Mouse (Mus musculus) NIH3T3 (cell line): ENCODE measurements around the gene Zfp169.
"Not testable (repeated sequence)": the region's sequence is repeated elsewhere in the genome, so short reads cannot be mapped to it uniquely, and the experiment has no call there.

Source experiments
- DNase-seq: peaks from one replicate; pipeline ENCODE4 v3.0.0-alpha.2; 2012; ENCODE audit warnings: low read depth

Zfp169 gene

DNA sequence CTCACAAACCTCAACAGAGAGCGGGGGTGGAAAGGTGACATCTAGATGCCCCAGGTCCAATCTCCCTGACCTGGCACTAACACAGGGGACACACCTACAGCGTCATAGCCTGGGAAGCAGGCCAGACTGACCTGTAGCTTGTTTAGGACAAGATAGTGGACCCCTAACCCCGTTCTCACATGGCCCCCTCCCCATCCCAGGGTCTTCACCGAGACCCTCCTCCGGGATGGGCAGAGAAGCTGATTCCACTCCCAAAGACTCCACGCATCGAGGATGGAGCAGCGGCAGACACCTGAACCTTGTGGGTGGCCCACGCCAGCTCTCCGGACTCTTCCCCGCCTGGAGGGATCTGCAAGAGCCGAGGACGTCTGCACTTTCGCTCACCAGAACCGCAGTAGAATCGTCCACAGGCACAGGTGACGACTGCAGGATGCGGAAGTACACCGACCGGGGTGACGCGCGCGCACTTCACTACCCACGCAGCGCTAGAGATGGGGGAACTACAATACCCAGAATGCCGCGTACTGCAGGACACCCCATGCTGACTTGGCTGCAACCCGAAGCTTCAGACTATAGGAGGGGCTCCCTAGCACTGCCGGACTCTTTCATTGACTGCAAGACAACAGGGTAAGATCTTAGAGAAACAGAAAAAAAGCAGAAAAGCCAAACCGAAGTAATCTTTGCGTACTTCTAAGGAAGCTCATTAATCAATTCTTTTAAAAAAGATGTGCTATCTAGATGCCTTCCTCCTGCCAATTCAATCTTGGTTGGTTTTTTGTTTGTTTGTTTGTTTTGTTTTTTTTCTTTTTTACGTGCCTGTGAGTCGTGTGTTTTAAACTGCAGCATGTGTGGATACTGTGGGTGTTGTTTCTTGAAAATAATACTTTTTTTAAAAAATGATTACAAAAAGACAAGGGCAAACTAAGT is at the start of gene Zfp169, which contains the start of gene A830005F24Rik:
Gene Zfp169, minus strand, starts transcription at position 449 of the 927 bp plus-strand sequence.
Gene A830005F24Rik, plus strand, starts transcription at position 568 of the 927 bp plus-strand sequence.
- peak; percentile 89 for DNase-seq

DNA sequence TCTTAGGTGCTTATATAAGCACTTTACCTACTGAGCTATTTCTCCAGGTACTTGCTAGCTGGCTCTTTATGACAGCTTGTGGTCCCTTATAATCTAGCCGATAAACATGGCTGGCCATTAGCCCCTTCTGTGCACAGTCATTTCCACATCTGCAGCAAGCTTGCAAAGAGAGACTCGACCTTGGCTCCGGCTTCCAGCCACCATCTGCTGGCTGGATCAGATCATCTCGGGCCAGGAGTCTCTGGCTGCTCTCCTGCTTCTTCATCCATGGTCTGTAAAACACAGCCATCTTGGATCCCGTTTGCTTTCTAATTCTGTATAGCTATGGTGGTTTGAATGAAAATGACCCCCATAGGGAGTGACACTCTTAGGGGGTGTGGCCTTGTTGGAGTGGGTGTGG is 49.1 kb upstream of the Zfp169 start:
- no peak for DNase-seq

DNA sequence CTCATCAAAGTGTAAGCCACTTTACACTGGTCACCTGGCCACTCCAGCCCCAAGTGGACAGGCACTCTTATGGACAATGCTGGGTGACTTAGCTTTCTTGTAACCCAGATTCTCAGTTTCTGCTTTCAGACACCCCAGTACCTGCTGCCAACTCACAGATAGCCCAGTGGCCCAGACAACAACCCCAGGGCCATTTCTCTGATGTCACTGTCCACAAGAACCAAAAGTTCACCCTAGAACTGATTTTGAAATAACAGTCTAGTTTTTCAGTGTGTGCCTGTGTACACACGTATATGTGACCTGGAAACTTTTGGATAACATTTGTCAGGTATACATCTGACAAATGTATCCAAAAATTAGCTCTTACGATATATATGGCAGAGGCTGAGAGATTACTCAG is 48.2 kb upstream of the Zfp169 start:
- no peak for DNase-seq

- DNase-seq, result no peak
Measured at GRCm38 (mm10) chr13:48555976-48556375, 42.7 kb upstream of the Zfp169 start.

DNA sequence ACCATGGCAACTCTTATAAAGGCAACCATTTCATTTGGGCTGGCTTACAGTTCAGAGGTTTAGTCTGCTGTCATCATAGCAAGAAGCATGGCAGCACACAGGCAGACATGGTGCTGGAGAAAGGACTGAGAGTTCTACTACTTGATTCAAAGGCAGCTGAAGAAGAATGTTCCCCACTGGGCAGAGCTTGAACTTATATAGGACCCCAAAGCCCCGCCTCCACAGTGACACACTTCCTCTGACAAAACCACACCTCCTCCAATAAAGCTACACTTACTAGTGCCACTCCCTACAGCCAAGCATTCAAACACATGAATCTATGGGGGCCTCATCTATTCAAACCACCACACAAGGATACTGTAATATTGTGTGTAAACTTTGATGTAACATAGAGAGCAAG is 41.3 kb upstream of the Zfp169 start:
- DNase-seq, result no peak

- peak; percentile 60 for DNase-seq
Measured at GRCm38 (mm10) chr13:48553511-48553910, 40.3 kb upstream of the Zfp169 start.

DNA sequence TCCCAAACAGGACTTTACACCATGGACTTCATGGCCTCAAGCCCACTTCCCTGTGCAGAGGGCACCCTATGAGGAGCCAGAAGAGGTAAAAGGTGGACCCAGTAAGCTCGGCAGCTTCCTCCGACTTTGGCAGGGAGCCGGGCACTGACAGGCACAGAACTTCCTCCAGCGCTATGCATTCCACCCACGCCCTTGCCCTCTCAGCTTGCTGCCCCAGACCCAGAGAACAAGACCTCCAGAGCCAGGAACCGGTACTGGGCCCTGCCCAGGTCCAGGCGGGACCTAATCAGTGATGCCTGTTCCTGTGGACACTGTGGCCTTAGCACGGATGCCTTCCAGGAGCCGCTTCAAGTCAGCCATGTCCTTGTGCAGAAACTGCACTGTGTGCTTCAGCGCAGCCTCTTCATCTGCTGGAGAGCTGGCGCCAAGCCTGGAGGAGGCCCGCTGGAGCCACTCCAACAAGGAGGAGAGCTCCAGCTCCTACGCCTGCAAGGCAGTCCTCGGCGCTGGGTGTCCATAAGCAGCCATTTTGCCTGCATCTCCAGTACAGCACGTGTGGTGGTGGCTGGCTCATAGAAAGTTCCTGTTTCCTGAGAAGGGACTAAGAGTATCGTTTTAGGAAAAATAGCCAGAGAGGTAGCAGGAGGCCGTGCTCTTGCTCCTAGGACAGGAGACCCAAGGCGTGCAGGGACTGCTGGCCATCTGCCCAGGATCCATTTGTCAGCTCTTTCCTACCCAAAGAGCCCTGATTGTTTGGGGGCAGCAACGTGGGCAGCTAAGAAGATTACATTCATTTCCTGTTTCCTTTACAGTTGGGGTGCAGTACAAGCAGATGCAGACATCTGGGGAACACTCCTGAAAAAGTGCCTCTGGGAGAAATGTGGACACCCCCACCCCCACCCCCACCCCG is 39.2 kb upstream of the Zfp169 start:
- DNase-seq, result peak; percentile 97

DNA sequence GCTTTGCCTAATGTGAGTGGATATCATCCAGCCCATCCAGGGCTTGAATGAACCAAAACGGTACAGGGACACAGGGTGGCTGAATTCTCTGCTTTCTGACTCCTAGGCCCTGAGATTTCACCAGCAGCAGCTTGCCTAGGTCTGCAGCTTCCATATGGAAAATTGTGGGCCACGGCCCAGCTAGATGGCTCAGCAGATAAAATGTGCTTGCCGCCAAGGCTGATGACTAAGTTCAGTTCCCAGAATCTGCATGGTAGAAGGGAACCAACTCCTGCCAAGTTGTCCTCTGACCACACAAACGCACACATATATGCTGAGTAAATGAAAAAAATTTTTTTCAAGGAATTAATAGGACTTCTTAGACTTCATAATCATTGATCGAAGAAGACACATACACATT is 35.0 kb upstream of the Zfp169 start:
- peak; percentile 93 for DNase-seq

DNA sequence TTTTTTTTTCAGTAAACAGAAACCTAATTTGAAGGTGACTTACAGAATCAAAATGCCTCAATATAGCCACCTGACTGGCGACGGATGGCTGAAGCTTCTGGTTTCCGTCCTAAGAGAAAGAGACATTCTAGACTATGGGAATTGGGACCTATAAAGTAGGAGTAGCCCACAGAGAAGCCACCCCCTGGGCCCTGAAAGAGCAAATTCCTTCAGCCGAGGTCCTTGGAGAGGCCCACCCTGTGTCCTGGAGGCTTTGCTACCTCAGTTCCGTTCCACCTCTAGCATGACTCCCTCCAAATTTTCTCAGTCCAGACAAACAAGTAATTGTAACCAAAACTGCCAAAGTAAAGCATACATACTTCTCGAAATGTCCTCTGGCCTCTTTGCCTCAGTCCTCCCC is 34.4 kb upstream of the Zfp169 start:
- no peak for DNase-seq

- peak; percentile 98 for DNase-seq
Measured at GRCm38 (mm10) chr13:48546330-48546917, 33.2 kb upstream of the Zfp169 start.

GRCm38 (mm10) chr13:48545476-48546281 is 32.4 kb upstream of the Zfp169 start:
- DNase-seq, result peak; percentile 99

GRCm38 (mm10) chr13:48544867-48545266 is 31.6 kb upstream of the Zfp169 start:
- DNase-seq, result no peak

GRCm38 (mm10) chr13:48544391-48544790 is 31.1 kb upstream of the Zfp169 start:
- no peak for DNase-seq

- no peak for DNase-seq
Measured at GRCm38 (mm10) chr13:48540488-48540887, 27.2 kb upstream of the Zfp169 start.

DNA sequence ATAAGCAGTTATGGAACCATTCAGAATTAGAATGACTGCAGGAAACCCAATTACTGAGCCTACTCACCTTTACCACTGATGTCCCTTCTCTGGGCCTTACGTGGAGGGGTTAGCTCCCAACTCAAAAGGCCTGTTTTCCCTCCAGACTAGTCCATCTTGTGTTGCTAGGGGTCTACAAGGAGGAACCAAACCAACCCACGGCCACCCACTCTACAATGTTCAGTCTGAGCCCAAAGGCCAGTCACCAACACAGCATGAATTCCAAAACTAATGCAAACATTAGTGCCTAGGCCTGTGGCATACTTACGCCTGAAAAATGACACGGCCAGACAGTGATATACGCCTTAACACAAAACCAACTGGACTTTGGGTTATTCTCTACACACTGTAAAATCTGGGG is 20.2 kb upstream of the Zfp169 start:
- DNase-seq, result no peak

GRCm38 (mm10) chr13:48531448-48531847 is 18.2 kb upstream of the Zfp169 start:
- DNase-seq, result no peak

GRCm38 (mm10) chr13:48530685-48531084 is 17.4 kb upstream of the Zfp169 start:
- peak; percentile 65 for DNase-seq

DNA sequence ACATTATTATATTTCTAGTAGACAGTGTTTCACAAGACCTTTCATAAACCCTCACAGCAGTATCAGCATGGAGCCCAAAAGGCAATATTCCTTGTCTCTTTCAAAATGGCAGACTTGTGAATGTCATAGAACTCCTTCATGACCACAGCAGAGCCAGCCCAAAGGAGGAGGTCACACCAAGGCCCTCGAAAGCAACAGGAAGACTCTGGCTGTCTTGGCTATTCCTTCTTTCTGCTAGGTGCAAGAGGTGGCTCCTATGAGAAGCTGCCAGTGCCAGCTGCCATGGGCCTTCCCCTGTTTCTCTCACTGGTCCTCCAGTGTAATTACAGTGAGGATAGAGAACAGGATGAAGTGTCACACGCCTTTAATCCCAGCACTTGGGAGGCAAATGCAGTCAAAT is 15.8 kb upstream of the Zfp169 start:
- no peak for DNase-seq

DNA sequence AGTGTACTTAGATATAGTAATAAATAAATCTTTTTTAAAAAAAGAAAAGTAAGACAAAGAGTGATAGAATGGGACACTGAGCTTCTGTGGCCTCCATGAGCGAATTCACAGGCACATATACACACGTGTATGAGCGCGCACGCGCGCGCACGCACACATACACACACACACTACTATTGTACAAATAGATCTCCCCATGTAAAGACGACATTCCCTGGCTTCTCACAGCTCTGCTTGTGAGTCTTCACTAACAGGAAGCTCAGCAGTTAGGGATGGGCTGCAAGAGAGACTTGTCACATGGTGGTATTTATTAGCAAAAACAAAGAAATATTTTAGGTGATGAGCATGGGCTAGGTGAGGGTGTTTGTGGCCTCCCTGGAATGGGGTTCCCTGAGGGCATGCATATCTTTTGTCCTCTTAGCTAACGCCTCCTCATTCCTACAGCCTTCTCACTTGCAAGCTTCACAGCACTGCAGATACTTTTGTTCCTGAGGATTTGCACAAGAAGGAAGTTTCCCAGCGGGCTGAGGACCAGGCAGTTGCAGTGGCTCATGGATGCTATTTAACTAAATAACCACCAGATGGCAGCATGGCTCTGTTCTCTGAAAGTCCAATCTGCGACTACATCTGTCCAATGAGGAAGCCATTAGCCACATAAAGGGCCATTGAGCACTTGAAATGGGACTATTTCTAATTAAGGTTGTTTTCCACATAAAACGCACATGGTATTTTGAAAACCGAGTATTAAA is 15.0 kb upstream of the Zfp169 start:
- peak; percentile 89 for DNase-seq

- no peak for DNase-seq
Measured at GRCm38 (mm10) chr13:48525745-48526144, 12.5 kb upstream of the Zfp169 start.

GRCm38 (mm10) chr13:48519122-48519521 is 5.9 kb upstream of the Zfp169 start:
- DNase-seq, result not testable (repeated sequence)
